Mouse (Mus musculus) embryonic facial prominence, embryonic 13.5 days (tissue): ENCODE measurements around the gene Hcn4. TPM values are rescaled to one million over a fixed set of nuclear protein-coding genes. Genes with fewer than 3 reads are reported as not detected.

Experiments
- ATAC-seq: fragments of 200-750 bp; cut with Nextera tagmentation; 2 replicates; pipeline ENCODE4 v1.8.0; 2017; ENCODE audit warnings: low read depth; ENCODE audit not compliant: insufficient number of reproducible peaks, insufficient read depth, low FRiP score, low TSS enrichment
- H3K27ac ChIP-seq: fragments of 300-500 bp; sonication (generic); 2 replicates; pipeline ENCODE4 v1.5.1; 2015; ENCODE audit warnings: moderate library complexity, mild to moderate bottlenecking, inconsistent platforms
- H3K27me3 ChIP-seq: fragments of 300-500 bp; sonication (generic); 2 replicates; pipeline ENCODE4 v1.6.1; 2015; ENCODE audit warnings: mild to moderate bottlenecking, inconsistent platforms
- H3K36me3 ChIP-seq: fragments of 300-500 bp; sonication (generic); 2 replicates; pipeline ENCODE4 v1.6.1; 2015; ENCODE audit warnings: mild to moderate bottlenecking, inconsistent platforms
- H3K4me1 ChIP-seq: fragments of 300-500 bp; sonication (generic); 2 replicates; pipeline ENCODE4 v1.6.1; 2015; ENCODE audit warnings: inconsistent platforms
- H3K4me2 ChIP-seq: fragments of 300-500 bp; sonication (generic); 2 replicates; pipeline ENCODE4 v1.6.1; 2015; ENCODE audit warnings: moderate library complexity, mild to moderate bottlenecking, inconsistent platforms
- H3K4me3 ChIP-seq: fragments of 300-500 bp; sonication (generic); 2 replicates; pipeline ENCODE4 v1.5.1; 2015; ENCODE audit warnings: mild to moderate bottlenecking, inconsistent platforms
- H3K9ac ChIP-seq: fragments of 300-500 bp; sonication (generic); 2 replicates; pipeline ENCODE4 v1.6.1; 2015; ENCODE audit warnings: mild to moderate bottlenecking, inconsistent platforms
- H3K9me3 ChIP-seq: fragments of 300-500 bp; sonication (generic); 2 replicates; pipeline ENCODE4 v1.6.1; 2016; ENCODE audit warnings: inconsistent platforms
- WGBS: fragments of 180-500 bp; shearing (Covaris S2); methylation state at CpG from one replicate; pipeline ENCODE4 v1.1.7; 2015; ENCODE audit warnings: mixed read lengths; 5-methylcytosine and 5-hydroxymethylcytosine counted together
- polyA plus RNA-seq: library from polyadenylated mRNA; unstranded; fragments of >200 nt; fragmentation: Nextera tagmentation; extraction: Ambion mirVana; gene quantifications from 2 replicates; pipeline ENCODE4 v1.2.1, GENCODE M21; 2015

The Hcn4 gene
- polyA plus RNA-seq = 0.28 and 0.46 TPM in 2 replicates

DNA sequence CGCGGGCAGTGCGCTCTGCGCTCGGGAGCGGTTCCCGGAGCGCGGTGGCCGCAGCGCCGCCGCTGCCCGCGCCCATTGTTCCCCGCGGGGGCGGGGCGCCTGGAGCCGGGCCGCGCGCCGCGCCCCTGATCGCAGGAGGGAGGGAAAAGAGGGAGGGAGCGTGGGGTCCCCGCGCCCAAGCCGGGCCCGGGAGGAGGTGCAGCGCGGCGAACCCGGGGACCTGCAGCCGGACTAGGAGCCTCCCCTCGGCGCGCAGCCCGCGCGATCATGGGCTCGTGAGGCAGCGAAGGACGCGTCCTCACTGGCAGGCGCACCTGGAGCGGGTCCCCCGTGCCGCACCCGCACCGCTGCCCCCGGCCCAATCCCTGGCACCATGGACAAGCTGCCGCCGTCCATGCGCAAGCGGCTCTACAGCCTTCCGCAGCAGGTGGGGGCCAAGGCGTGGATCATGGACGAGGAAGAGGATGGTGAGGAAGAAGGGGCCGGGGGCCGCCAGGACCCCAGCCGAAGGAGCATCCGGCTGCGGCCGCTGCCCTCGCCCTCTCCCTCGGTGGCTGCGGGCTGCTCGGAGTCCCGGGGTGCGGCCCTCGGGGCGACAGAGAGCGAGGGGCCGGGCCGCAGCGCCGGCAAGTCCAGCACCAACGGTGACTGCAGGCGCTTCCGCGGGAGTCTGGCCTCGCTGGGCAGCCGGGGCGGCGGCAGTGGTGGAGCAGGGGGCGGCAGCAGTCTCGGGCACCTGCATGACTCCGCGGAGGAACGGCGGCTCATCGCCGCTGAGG is at the start of gene Hcn4:
TSS of gene Hcn4 (plus strand) at position 274 of the 779 bp plus-strand sequence.
- no peaks in the 10 kb centered on the region for H3K9me3 ChIP-seq
- H3K4me2 ChIP-seq = peak within 1 kb of the TSS; percentile 99
- peaks cover 77% of the 10 kb centered on the region for H3K27me3 ChIP-seq
- ATAC-seq = peak; percentile 11; the same call in 1 of the 2 replicates
- peak within 1 kb of the TSS; percentile 75 for H3K4me3 ChIP-seq
- H3K4me1 ChIP-seq = peaks cover 22% of the 10 kb centered on the region
- H3K36me3 ChIP-seq = no peaks in the 10 kb centered on the region
- H3K27ac ChIP-seq = no peak within 1 kb of the TSS
- H3K9ac ChIP-seq = peak within 1 kb of the TSS; percentile 76
- WGBS = under 1% methylated on average over 95 of the region's 95 CpGs

DNA sequence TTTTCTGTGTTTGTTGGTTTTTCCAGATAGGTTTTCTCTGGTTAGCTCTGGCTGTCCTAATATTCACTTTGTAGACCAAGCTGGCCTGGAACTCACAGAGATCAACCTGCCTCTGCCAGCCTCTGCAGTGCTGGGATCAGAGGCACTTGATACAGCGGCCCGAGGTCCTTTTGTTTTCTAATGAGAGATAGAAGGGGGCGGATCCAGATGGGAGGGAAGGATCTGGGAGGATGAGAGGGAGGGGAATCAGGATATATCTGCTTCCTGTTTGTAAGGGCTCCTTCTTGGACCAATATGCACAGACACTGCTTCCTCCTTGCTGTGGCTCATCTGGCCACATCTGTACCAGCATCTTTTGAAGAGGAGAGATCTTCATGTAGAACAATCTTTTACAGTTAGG is 48.5 kb upstream of the Hcn4 start:
- 52% methylated on average over 3 of the region's 3 CpGs for WGBS
- Histone ChIP-seq H3K9me3 (no peaks in the 10 kb centered on the region), H3K4me3 (no peak overlapping the region), H3K27me3 (no peaks in the 10 kb centered on the region), H3K36me3 (no peaks in the 10 kb centered on the region), H3K27ac (no peak overlapping the region), H3K4me1 (peaks cover 2% of the 10 kb centered on the region; the same call in 1 of the 2 replicates), H3K9ac (no peak overlapping the region), H3K4me2 (no peak overlapping the region)
- no peak for ATAC-seq

DNA sequence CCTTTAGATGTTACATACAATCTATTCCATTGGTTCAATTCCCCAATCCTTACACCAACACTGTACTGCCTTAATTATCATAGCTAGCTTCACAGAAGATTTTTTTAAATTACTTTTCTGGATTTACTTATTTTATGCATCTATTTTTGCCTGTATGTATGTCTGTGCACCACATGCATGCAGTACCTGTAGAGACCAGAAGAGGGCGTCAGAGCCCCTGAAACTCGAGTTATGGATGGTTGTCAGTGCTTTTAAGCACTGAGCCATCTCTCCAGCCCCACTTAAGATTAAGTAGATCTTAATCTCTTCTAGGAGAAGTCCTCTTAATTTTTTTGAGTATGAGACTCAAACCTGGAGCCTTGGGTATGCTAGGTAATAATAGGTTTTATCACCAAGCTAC is 47.8 kb upstream of the Hcn4 start:
- WGBS = 16% methylated on average over 2 of the region's 2 CpGs
- ATAC-seq = no peak

DNA sequence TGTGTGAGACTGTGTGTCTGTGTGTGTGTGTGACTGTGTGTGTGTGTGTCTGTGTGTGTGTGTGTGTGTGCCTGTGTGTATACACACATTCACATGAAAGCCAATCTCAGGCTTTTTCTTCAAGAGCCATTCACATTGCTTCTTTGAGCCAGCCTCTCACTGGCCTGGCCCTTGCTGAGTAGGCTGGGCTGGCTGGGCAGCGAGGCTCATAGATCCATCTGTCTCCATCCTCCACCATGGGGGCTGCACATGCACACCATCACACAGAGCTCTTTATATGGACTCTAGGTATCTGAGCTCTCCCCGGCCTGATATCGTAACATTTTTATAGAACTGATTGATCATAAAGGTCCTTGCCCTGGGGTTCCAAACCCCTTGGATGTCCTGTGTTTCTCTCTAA is 33.7 kb upstream of the Hcn4 start:
- H3K9me3 ChIP-seq = no peaks in the 10 kb centered on the region
- H3K27ac ChIP-seq = no peak overlapping the region
- no peak for ATAC-seq
- WGBS = 89% methylated on average over 3 of the region's 3 CpGs
- no peaks in the 10 kb centered on the region for H3K4me1 ChIP-seq
- H3K27me3 ChIP-seq = no peaks in the 10 kb centered on the region
- no peak overlapping the region for H3K9ac ChIP-seq
- H3K36me3 ChIP-seq = no peaks in the 10 kb centered on the region
- no peak overlapping the region for H3K4me2 ChIP-seq
- H3K4me3 ChIP-seq = no peak overlapping the region

More for the DNA sequence above, 47.8 kb upstream of the Hcn4 start:
- no peaks in the 10 kb centered on the region for H3K27me3 ChIP-seq
- H3K9me3 ChIP-seq = no peaks in the 10 kb centered on the region
- no peaks in the 10 kb centered on the region for H3K4me1 ChIP-seq
- H3K4me3 ChIP-seq = no peak overlapping the region
- no peak overlapping the region for H3K27ac ChIP-seq
- no peaks in the 10 kb centered on the region for H3K36me3 ChIP-seq
- no peak overlapping the region for H3K9ac ChIP-seq
- no peak overlapping the region for H3K4me2 ChIP-seq

DNA sequence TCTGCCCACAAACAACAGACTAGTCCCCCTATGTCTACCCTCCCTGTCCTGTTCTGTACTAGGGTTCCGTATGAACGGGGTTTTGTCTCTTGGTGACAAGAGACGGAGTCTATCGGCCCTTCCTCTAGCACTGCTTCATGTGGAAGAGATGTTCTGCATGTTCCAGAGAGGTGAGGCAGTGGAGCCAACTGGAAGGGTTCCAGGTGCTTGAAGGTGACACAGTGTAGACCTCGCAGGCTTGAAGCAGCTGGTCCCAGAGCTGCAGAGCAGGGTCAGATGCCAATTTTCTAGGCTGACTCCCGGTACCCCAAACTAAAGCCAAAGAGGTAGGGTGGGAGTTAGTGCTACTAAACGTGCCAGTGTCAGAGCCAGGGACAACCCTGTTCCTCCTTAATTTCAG is 25.1 kb upstream of the Hcn4 start:
- H3K27me3 ChIP-seq = 0 out of 2 replicates have a peak, but pooled peaks cover 4% of the 10 kb centered on the region
- ATAC-seq = no peak
- no peak overlapping the region for H3K27ac ChIP-seq
- H3K9ac ChIP-seq = no peak overlapping the region
- H3K36me3 ChIP-seq = no peaks in the 10 kb centered on the region
- H3K9me3 ChIP-seq = no peaks in the 10 kb centered on the region
- H3K4me2 ChIP-seq = no peak overlapping the region
- no peak overlapping the region for H3K4me3 ChIP-seq
- no peaks in the 10 kb centered on the region for H3K4me1 ChIP-seq
- 82% methylated on average over 7 of the region's 7 CpGs for WGBS

DNA sequence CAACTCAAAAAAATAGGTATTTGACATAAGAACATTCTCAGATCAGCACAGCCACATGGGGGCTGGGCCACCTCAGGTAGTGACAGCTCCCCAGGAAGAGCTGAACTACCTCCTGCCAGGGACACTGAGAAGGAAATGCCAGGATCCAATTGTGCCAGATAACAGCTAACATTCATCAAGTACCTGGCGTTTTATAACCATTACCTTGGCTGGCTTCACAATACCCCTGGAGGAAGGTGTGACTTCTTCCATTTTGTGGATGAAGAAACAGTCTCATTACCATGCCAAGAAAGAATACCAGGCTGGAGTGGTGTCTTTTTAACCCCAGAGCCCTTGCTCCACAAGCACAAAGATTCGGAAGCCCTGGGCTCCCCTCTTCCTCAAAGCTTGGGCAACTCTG is 21.8 kb upstream of the Hcn4 start:
- Histone ChIP-seq H3K36me3 (no peaks in the 10 kb centered on the region), H3K4me3 (no peak overlapping the region), H3K4me2 (no peak overlapping the region), H3K27me3 (0 out of 2 replicates have a peak, but pooled peaks cover 4% of the 10 kb centered on the region), H3K27ac (no peak overlapping the region), H3K9me3 (no peaks in the 10 kb centered on the region), H3K4me1 (peaks cover 4% of the 10 kb centered on the region; the same call in 1 of the 2 replicates), H3K9ac (no peak overlapping the region)
- 72% methylated on average over 2 of the region's 2 CpGs for WGBS
- no peak for ATAC-seq

DNA sequence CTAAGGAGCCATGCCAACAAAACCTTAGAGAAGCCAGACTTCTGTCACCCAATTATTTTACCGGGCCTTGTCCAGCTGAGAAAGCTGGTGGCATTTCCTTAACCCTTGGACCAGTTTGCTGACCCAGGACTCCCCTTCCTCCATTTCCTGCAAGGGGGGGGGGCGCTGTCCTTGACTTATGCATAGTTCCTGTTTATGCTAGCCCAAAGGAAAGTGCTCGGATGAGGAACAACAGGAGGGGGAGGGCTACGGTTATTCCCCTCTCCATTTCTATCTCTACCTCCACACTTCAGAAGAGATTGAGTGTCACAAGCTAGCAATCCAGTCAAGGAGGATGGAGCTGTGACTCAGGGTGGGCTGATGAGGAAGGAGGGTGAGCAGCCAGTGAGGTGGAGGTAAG is 20.9 kb upstream of the Hcn4 start:
- Histone ChIP-seq H3K36me3 (no peaks in the 10 kb centered on the region), H3K27me3 (peaks cover 6% of the 10 kb centered on the region; the same call in 1 of the 2 replicates), H3K4me1 (peaks cover 4% of the 10 kb centered on the region; the same call in 1 of the 2 replicates), H3K9ac (no peak overlapping the region), H3K4me3 (no peak overlapping the region), H3K9me3 (no peaks in the 10 kb centered on the region), H3K4me2 (no peak overlapping the region), H3K27ac (no peak overlapping the region)
- no peak for ATAC-seq
- WGBS = 45% methylated on average over 4 of the region's 4 CpGs

DNA sequence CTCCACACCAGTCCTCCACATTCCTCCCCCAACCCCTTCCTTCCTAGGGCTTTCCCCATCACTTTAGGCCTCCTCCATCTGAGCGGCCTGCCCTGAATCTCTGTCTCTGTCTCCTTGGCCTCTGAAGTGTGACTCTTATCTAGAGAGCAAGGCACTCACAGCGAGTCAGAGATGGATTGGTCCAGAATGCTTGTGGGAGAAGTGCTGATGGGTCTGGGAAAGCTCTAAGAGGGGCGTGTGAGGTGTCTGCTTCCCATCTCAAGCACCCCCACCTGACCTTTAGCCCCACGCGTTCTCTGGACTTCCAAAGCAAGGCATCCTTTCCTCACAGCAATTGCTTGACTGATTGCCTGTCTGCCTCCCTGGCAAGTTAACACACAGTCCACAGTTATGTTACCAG is 20.4 kb upstream of the Hcn4 start:
- no peak for ATAC-seq
- H3K27ac ChIP-seq = no peak overlapping the region
- H3K4me2 ChIP-seq = no peak overlapping the region
- 69% methylated on average over 5 of the region's 5 CpGs for WGBS
- no peak overlapping the region for H3K4me3 ChIP-seq
- no peaks in the 10 kb centered on the region for H3K36me3 ChIP-seq
- H3K27me3 ChIP-seq = peaks cover 8% of the 10 kb centered on the region; the same call in 1 of the 2 replicates
- H3K4me1 ChIP-seq = peaks cover 4% of the 10 kb centered on the region; the same call in 1 of the 2 replicates
- H3K9me3 ChIP-seq = no peaks in the 10 kb centered on the region
- H3K9ac ChIP-seq = no peak overlapping the region

DNA sequence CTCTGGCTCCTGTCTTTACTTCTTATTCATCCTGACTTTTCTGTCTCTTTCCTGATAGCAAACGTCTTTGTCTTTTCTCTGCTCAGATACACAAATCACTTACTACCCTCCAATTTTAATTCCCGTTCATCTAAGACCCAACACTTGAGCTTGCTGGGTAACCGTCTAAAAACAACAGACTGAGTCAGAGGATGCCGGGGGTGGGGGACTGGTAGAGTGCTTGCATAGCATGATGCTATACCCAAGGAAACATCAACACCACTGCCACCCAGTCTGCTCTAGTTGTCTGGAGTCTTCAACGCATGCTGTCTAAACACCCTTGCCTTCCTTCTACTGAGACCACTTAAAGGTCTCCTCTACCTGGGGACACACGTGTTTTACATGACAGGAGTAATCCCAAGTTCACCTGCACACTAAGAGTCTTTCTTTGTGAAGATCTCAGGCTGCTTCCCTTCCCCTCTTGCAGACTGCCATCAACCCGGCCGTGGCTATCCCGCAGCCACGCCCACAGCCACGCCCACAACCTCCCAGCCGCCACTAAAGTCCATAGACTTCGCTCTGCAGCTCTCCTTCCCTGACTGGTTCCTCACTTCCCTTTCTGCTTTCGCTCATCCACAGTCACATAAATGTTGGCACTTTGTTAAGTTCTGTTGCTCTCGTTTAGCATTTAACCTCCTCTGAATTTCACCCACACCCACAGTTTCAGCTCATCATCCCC is 17.5 kb upstream of the Hcn4 start:
- H3K9ac ChIP-seq = peak overlapping the region; percentile 40; the same call in 1 of the 2 replicates
- no peaks in the 10 kb centered on the region for H3K36me3 ChIP-seq
- WGBS = 11% methylated on average over 15 of the region's 15 CpGs
- no peak for ATAC-seq
- H3K27me3 ChIP-seq = peaks cover 4% of the 10 kb centered on the region; the same call in 1 of the 2 replicates
- H3K9me3 ChIP-seq = no peaks in the 10 kb centered on the region
- H3K27ac ChIP-seq = no peak overlapping the region
- peak overlapping the region; percentile 61 for H3K4me2 ChIP-seq
- H3K4me3 ChIP-seq = peak overlapping the region; percentile 30
- H3K4me1 ChIP-seq = peaks cover 4% of the 10 kb centered on the region; the same call in 1 of the 2 replicates

DNA sequence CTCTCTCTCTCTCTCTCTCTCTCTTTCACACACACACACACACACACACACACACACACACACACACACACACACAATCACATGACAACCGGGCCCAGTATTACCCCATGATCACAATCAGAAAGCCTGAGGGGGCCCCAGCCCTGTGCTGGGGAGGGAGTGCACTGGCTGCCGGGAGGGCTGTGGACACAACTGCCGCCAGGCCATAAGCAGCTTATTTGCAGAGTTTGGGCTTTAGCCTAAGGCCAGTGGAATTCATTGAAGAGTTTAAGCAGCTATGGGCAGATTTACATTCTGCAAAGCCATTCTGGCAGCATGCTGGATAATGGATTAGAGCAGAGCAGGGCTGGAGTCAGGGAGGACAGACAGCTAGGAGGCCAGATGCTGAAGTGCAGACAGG is 12.0 kb upstream of the Hcn4 start:
- no peak overlapping the region for H3K27ac ChIP-seq
- no peak overlapping the region for H3K4me3 ChIP-seq
- H3K9ac ChIP-seq = no peak overlapping the region
- no peak for ATAC-seq
- no peaks in the 10 kb centered on the region for H3K36me3 ChIP-seq
- peaks cover 2% of the 10 kb centered on the region; the same call in 1 of the 2 replicates for H3K4me1 ChIP-seq
- H3K4me2 ChIP-seq = no peak overlapping the region
- H3K9me3 ChIP-seq = no peaks in the 10 kb centered on the region
- peaks cover 23% of the 10 kb centered on the region for H3K27me3 ChIP-seq
- 32% methylated on average over 3 of the region's 3 CpGs for WGBS

DNA sequence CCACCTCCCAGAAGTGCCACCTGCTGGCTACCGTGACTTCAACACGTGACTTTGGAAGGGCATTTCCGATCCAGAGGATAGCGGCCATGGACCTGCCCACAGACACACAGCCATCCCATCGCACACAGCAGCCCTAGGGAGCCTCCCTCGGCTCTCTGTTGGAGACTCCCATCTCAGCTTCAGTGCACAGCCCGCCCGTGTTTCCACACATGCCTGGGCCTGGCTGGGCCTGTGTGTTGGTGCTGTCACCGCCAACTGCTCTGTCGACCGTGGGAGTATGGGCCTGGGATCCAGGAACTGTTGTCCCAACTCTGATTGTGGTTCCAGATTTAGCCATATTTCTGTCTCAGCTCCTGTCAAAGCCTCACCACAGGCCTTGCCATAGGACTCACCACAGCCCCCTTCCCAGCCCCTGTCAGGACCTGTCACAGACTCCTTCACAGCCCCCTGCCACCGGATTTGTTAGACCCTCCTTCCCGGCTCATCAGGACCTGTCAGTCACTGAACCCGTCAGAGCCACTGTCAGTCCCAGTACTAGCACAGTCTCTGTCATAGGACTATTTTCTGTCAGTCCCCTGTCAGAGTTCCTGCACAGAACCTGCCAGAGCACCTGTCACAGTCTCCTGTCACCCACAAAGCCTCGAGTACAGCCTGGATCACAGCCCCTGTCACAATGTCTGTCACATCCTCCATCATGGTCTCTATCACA is 7.5 kb upstream of the Hcn4 start:
- Histone ChIP-seq H3K27me3 (peaks cover 55% of the 10 kb centered on the region), H3K4me1 (0 out of 2 replicates have a peak, but pooled peaks cover 9% of the 10 kb centered on the region), H3K9ac (no peak overlapping the region), H3K36me3 (no peaks in the 10 kb centered on the region), H3K4me3 (no peak overlapping the region), H3K4me2 (no peak overlapping the region), H3K27ac (no peak overlapping the region), H3K9me3 (no peaks in the 10 kb centered on the region)
- WGBS = 48% methylated on average over 15 of the region's 15 CpGs
- no peak for ATAC-seq
